Mouse (Mus musculus): ENCODE results near the gene Rft1. TPM values are rescaled to one million over a fixed set of nuclear protein-coding genes. Genes with fewer than 3 reads are reported as not detected.

The Rft1 gene
- polyA plus RNA-seq, 1 experiment from 2014 or later, result 9.0 TPM

DNA sequence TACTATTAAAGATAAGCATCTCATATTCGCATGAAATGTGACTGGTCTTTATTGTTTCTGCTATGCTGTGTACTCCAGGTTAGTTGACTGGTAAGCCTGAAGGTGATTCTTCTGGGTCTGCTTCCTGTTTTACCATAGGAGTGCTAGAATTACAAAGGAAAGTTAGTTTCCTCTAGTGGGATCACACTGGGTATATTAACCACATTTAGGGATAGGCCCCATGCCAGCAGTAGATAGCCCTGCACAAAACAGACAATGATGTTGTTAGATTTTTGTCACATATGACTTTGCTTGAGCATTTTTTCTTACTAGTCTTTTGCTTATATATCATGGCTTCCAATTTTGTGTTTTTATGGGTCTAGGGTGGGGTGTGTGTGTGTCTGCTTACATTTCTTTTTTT, 82.3 kb downstream of the Rft1 start:
- H3K4me3 ChIP-seq (replicated peaks), result no peak overlapping the region
- H3K9me3 ChIP-seq (replicated peaks), result no peaks in the 10 kb centered on the region
- WGBS, result 93% methylated on average over 1 of the region's 1 CpGs
- H3K27me3 ChIP-seq (replicated peaks), result no peaks in the 10 kb centered on the region
- no peak overlapping the region for H3K27ac ChIP-seq (replicated peaks)
- H3K36me3 ChIP-seq, result no peaks in the 10 kb centered on the region
- ATAC-seq (ENCODE audit: low FRiP score), result no peak
- no peaks in the 10 kb centered on the region for H3K4me1 ChIP-seq
- no peak overlapping the region for H3K9ac ChIP-seq (replicated peaks)
- no peak overlapping the region for H3K4me2 ChIP-seq

Other genes starting within 250 kb of the Rft1 start
- gene Dcp1a, start 174.8 kb upstream of the Rft1 start, polyA plus RNA-seq (2015; fragmentation: Nextera tagmentation; extraction: Ambion mirVana), result 16.2 and 16.8 TPM in 2 replicates
- 9.4 and 11.5 TPM in 2 replicates for gene Cacna1d, start 162.9 kb upstream of the Rft1 start, polyA plus RNA-seq (2015; fragmentation: Nextera tagmentation; extraction: Ambion mirVana)
- 270 and 288 TPM in 2 replicates for gene Tkt, start 106.0 kb upstream of the Rft1 start, polyA plus RNA-seq (2015; fragmentation: Nextera tagmentation; extraction: Ambion mirVana)
- gene Prkcd, start 28.1 kb upstream of the Rft1 start, polyA plus RNA-seq (2015; fragmentation: Nextera tagmentation; extraction: Ambion mirVana), result 35.2 and 41.8 TPM in 2 replicates
- gene Sfmbt1, start 60.5 kb downstream of the Rft1 start, polyA plus RNA-seq (2015; fragmentation: Nextera tagmentation; extraction: Ambion mirVana), result 13.7 and 16.0 TPM in 2 replicates
- gene Tmem110, start 171.2 kb downstream of the Rft1 start, polyA plus RNA-seq (2015; fragmentation: Nextera tagmentation; extraction: Ambion mirVana), result 23.0 and 25.2 TPM in 2 replicates
- 3.0 TPM in 2 replicates for gene Mustn1, start 224.8 kb downstream of the Rft1 start, polyA plus RNA-seq (2015; fragmentation: Nextera tagmentation; extraction: Ambion mirVana)
- gene Itih4, start 232.1 kb downstream of the Rft1 start, polyA plus RNA-seq (2015; fragmentation: Nextera tagmentation; extraction: Ambion mirVana), result 0.08 and 0.18 TPM in 2 replicates